Comparison of ENCODE assay signal across 12 mouse cellular contexts in the genomic region with DNA sequence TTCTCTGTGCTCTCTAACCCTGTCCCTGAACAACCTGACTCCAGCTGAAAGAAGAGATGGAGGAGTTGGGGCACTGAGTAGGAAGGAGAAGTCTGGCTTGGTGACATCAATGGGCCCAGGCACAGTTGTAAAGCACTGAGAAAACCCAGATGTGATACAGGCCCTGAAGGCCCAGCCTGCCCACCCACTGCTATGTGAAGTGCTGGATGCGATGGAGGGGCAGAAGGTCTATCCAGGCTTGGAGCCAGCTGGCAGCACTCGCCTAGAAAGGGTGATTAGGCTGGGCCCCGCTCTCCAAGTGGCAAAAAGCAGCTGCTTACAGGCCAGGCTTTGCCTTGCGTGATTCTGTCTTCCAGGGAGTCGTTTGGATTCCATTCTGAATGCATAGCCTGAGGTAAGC. TPM values are rescaled to one million over a fixed set of nuclear protein-coding genes. Genes with fewer than 3 reads are reported as not detected.
DNase-seq lines count a peak whose midpoint lies in the region; ATAC-seq and TF ChIP-seq lines count a peak whose summit lies in the region.
"Had no signal": no experiment of that assay in that cellular context is flagged by ENCODE, and none has a peak within 500 bp of the region (broad histone marks: within the 10 kb centered on the region; RNA-seq: fewer than 3 reads in every experiment).

No protein-coding gene starts in this region.

- no peaks in the 10 kb centered on the region for H3K27me3 ChIP-seq in hindbrain, embryonic 13.5 days
- no peaks in the 10 kb centered on the region for H3K27me3 ChIP-seq in hindbrain, embryonic 12.5 days
- no peaks in the 10 kb centered on the region for H3K27me3 ChIP-seq in lung, embryonic 15.5 days
- H3K27me3 ChIP-seq: heart, embryonic 13.5 days; neural tube, embryonic 12.5 days had no signal

- H3K4me3 ChIP-seq in hindbrain, embryonic 13.5 days: no peak overlapping the region
- no peak overlapping the region for H3K4me3 ChIP-seq in hindbrain, embryonic 12.5 days
- no peak overlapping the region for H3K4me3 ChIP-seq in lung, embryonic 15.5 days
- H3K4me3 ChIP-seq: heart, embryonic 13.5 days; neural tube, embryonic 12.5 days had no signal

- H3K27ac ChIP-seq in hindbrain, embryonic 13.5 days: no peak overlapping the region
- H3K27ac ChIP-seq in hindbrain, embryonic 12.5 days: no peak overlapping the region
- H3K27ac ChIP-seq in lung, embryonic 15.5 days: peak overlapping the region; percentile 29; the same call in 1 of the 2 replicates
- H3K27ac ChIP-seq: heart, embryonic 13.5 days; neural tube, embryonic 12.5 days had no signal

- WGBS in hindbrain, embryonic 13.5 days: 75% methylated on average over 5 of the region's 5 CpGs
- WGBS in hindbrain, embryonic 12.5 days: 85% methylated on average over 5 of the region's 5 CpGs
- 42% methylated on average over 5 of the region's 5 CpGs for WGBS in lung, embryonic 15.5 days

- peak; percentile 7 for DNase-seq in adrenal gland, postnatal 25 days
- DNase-seq in adrenal gland, adult 8-10 months: no peak
- no peak for DNase-seq in lung, postnatal 14 days
- peak; percentile 67 for DNase-seq in brain, embryonic 14.5 days (ENCODE audit: low read depth)
- no peak for DNase-seq in frontal cortex, postnatal 25 days (ENCODE audit: low spot score in 2 of 2)

- H3K9me3 ChIP-seq in hindbrain, embryonic 13.5 days: no peaks in the 10 kb centered on the region
- H3K9me3 ChIP-seq in hindbrain, embryonic 12.5 days (replicated peaks): no peaks in the 10 kb centered on the region
- no peaks in the 10 kb centered on the region for H3K9me3 ChIP-seq in lung, embryonic 15.5 days
- H3K9me3 ChIP-seq: G1E; heart, embryonic 13.5 days; neural tube, embryonic 12.5 days had no signal

- no peak overlapping the region for H3K9ac ChIP-seq in hindbrain, embryonic 13.5 days
- H3K9ac ChIP-seq in hindbrain, embryonic 12.5 days: no peak overlapping the region
- H3K9ac ChIP-seq in lung, embryonic 15.5 days: no peak overlapping the region
- H3K9ac ChIP-seq: heart, embryonic 13.5 days; neural tube, embryonic 12.5 days had no signal

- no peaks in the 10 kb centered on the region for H3K4me1 ChIP-seq in hindbrain, embryonic 13.5 days (replicated peaks)
- no peaks in the 10 kb centered on the region for H3K4me1 ChIP-seq in hindbrain, embryonic 12.5 days
- H3K4me1 ChIP-seq in lung, embryonic 15.5 days: no peaks in the 10 kb centered on the region
- H3K4me1 ChIP-seq: neural tube, embryonic 12.5 days had no signal

- no peak for TF ChIP-seq CTCF in brain, embryonic 14.5 days (IDR thresholded peaks at IDR 0.05; ENCODE audit: borderline replicate concordance, extremely low read depth, insufficient read depth, insufficient read length)

- peak; percentile 63 for ATAC-seq in hindbrain, embryonic 13.5 days (ENCODE audit: low FRiP score)
- no peak for ATAC-seq in hindbrain, embryonic 12.5 days (ENCODE audit: low FRiP score)
- peak; percentile 68 for ATAC-seq in lung, embryonic 15.5 days (ENCODE audit: borderline replicate concordance, extremely low read depth, low FRiP score, low TSS enrichment)

- no peak overlapping the region for H3K4me2 ChIP-seq in hindbrain, embryonic 13.5 days
- no peak overlapping the region for H3K4me2 ChIP-seq in hindbrain, embryonic 12.5 days (replicated peaks)
- H3K4me2 ChIP-seq in lung, embryonic 15.5 days: no peak overlapping the region
- H3K4me2 ChIP-seq: heart, embryonic 13.5 days; neural tube, embryonic 12.5 days had no signal

- TF ChIP-seq POLR2A in brain, embryonic 14.5 days (IDR thresholded peaks at IDR 0.05; ENCODE audit: borderline replicate concordance, extremely low read depth, insufficient read depth, insufficient read length, poor library complexity, severe bottlenecking): no peak

- no peaks in the 10 kb centered on the region for H3K36me3 ChIP-seq in hindbrain, embryonic 13.5 days
- no peaks in the 10 kb centered on the region for H3K36me3 ChIP-seq in hindbrain, embryonic 12.5 days
- no peaks in the 10 kb centered on the region for H3K36me3 ChIP-seq in lung, embryonic 15.5 days
- H3K36me3 ChIP-seq: G1E; heart, embryonic 13.5 days; neural tube, embryonic 12.5 days had no signal

RNA-seq across cellular contexts. Expression of a gene that starts 44.4 kb away (rescaled TPM):
- 2.0 and 3.4 TPM in 2 replicates for total RNA-seq in adrenal gland, postnatal 25 days (2021)
- 10 to 100 TPM in 2 of 4 experiments, 1 to 10 TPM in 2; 4.3 to 12.2 (median 8.6) TPM for total RNA-seq in adrenal gland, adult 8-10 months (2022)
- polyA plus RNA-seq in hindbrain, embryonic 13.5 days (2015; fragmentation: Nextera tagmentation; extraction: Ambion mirVana): 1.0 and 2.1 TPM in 2 replicates
- 0.79 and 0.96 TPM in 2 replicates for polyA plus RNA-seq in hindbrain, embryonic 12.5 days (2016; fragmentation: Nextera tagmentation; extraction: Ambion mirVana)
- polyA plus RNA-seq in lung, embryonic 15.5 days (2015; fragmentation: Nextera tagmentation; extraction: Ambion mirVana): 1.5 and 1.6 TPM in 2 replicates
- 0.78 and 2.9 TPM in 2 replicates for polyA plus RNA-seq in brain, embryonic 14.5 days (2012; rRNA removed)
- total RNA-seq: megakaryocyte-erythroid progenitor cell, adult 5-6 weeks had no signal
- polyA plus RNA-seq: G1E had no signal

RNA-seq across cellular contexts. Expression of a gene that starts 60.0 kb away (rescaled TPM):
- total RNA-seq in adrenal gland, postnatal 25 days (2021): 24.2 and 26.3 TPM in 2 replicates
- total RNA-seq in adrenal gland, adult 8-10 months (2022): 10 to 100 TPM in 3 of 4 experiments, 1 to 10 TPM in 1; 9.8 to 13.0 (median 11.8) TPM
- 41.2 and 42.7 TPM in 2 replicates for polyA plus RNA-seq in hindbrain, embryonic 13.5 days (2015; fragmentation: Nextera tagmentation; extraction: Ambion mirVana)
- polyA plus RNA-seq in hindbrain, embryonic 12.5 days (2016; fragmentation: Nextera tagmentation; extraction: Ambion mirVana): 98.7 and 105 TPM in 2 replicates
- 206 and 212 TPM in 2 replicates for polyA plus RNA-seq in lung, embryonic 15.5 days (2015; fragmentation: Nextera tagmentation; extraction: Ambion mirVana)
- polyA plus RNA-seq in brain, embryonic 14.5 days (2012; rRNA removed): 53.3 and 80.6 TPM in 2 replicates

Comparison
In these comparisons a context has a peak if more than half of its experiments do, and no peak if none do; other contexts are left out.
1. DNase-seq: peak in adrenal gland, postnatal 25 days (single experiment) and brain, embryonic 14.5 days (single experiment); none in adrenal gland, adult 8-10 months (single experiment), lung, postnatal 14 days (single experiment) and frontal cortex, postnatal 25 days (0 of 2).